Mouse (Mus musculus): Measurements from ENCODE around the gene Itpripl2. TPM values are rescaled to one million over a fixed set of nuclear protein-coding genes. Genes with fewer than 3 reads are reported as not detected.
A peak's percentile ranks its signal among the peaks of the same experiment; 100 is the strongest.

Itpripl2 gene
- polyA plus RNA-seq (2015; fragmentation: Nextera tagmentation; extraction: Ambion mirVana) = 6.1 and 6.7 TPM in 2 replicates

DNA sequence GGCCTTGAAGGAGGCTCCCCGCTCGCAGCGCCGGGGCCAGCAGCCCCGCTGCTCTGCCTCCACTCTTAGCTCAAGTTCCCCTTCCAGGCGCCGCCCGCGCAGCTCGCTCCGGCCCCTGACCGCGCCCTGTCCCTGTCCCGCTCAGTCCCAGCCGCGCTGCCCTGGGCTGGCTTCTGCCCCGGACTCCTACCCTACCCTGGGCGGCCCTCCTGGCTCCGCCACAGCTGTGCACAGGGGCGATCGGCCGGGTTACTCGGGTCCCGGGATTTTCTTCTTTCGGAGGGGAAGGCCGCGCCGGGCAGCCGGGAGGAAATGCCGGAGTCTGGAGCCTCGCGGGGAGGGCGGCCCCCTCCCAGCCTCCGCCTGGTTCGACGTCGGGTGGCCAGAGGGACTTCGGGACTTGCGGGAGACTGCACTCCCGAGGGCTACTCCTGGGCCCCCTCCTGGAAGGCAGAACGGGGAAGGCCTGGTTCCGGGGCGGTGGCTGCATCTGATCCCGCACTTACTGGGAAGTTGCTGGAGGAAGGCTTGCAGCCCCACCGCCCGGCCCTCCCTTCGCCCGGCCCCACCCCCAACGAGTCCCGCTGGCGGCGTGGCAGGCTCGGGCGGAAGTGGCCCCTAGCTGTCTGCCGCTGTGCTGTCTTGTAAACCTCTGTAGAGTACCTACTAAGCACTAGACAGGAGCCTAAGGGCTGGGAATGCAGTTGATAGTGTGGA is at the start of gene Itpripl2:
TSS of gene Itpripl2 (minus strand) at position 545 of the 717 bp plus-strand sequence.
- ATAC-seq (ENCODE audit: low FRiP score, low TSS enrichment) = peak; percentile 72

DNA sequence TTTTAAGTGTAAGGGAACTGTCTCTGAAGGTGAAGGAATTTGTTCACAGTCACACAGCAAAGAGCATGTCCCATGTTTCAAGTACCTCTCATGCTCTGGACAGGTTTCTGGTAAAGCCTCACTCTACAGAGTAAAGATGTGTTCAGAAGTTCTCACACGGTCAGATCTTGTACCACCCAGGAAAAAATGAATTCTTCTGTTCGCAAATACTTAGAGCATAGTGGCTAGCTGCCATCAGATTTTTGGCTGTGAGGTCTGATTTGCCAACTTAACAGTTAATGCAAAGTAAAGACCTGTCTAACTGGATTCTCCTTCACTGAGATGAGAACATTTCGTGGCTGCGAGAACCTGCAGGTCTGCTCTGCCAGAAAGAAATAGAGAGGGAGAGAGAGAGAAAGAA is 43.3 kb upstream of the Itpripl2 start:
- WGBS = 68% methylated on average over 4 of the region's 4 CpGs
- ATAC-seq (ENCODE audit: low FRiP score, low TSS enrichment) = no peak
- H3K4me3 ChIP-seq (ENCODE audit: low read depth, low read length) = no peak overlapping the region
- H3K4me1 ChIP-seq (replicated peaks; ENCODE audit: control insufficient read depth, insufficient read depth) = no peaks in the 10 kb centered on the region
- H3K4me2 ChIP-seq (replicated peaks; ENCODE audit: low read depth) = no peak overlapping the region
- DNase-seq (ENCODE audit: low spot score) = no peak
- no peak overlapping the region for H3K9ac ChIP-seq (ENCODE audit: low read length)
- no peaks in the 10 kb centered on the region for H3K27me3 ChIP-seq (ENCODE audit: control insufficient read depth, insufficient read depth, low read length)
- no peaks in the 10 kb centered on the region for H3K9me3 ChIP-seq (ENCODE audit: control insufficient read depth, low read length)
- TF ChIP-seq EP300 (optimal IDR thresholded peaks at IDR 0.05) (no peak), CTCF (IDR thresholded peaks at IDR 0.05; ENCODE audit: low read depth) (no peak)
- no peaks in the 10 kb centered on the region for H3K36me3 ChIP-seq (ENCODE audit: control insufficient read depth, insufficient read depth, low read length)
- H3K27ac ChIP-seq (replicated peaks) = no peak overlapping the region

More for the DNA sequence above, at the start of gene Itpripl2:
- WGBS = 2% methylated on average over 51 of the region's 55 CpGs
- TF ChIP-seq CTCF (IDR thresholded peaks at IDR 0.05; ENCODE audit: low read depth) (peak; percentile 31; the same call in 1 of the 2 replicates), EP300 (optimal IDR thresholded peaks at IDR 0.05) (no peak)
- peaks cover 8% of the 10 kb centered on the region for H3K4me1 ChIP-seq (replicated peaks; ENCODE audit: control insufficient read depth, insufficient read depth)
- H3K27ac ChIP-seq (replicated peaks) = peak within 1 kb of the TSS; percentile 93
- H3K4me2 ChIP-seq (replicated peaks; ENCODE audit: low read depth) = peak within 1 kb of the TSS; percentile 82
- H3K36me3 ChIP-seq (ENCODE audit: control insufficient read depth, insufficient read depth, low read length) = peaks cover 4% of the 10 kb centered on the region
- H3K4me3 ChIP-seq (ENCODE audit: low read depth, low read length) = peak within 1 kb of the TSS; percentile 78
- H3K9me3 ChIP-seq (ENCODE audit: control insufficient read depth, low read length) = no peaks in the 10 kb centered on the region
- peak; percentile 91 for DNase-seq (ENCODE audit: low spot score)
- no peaks in the 10 kb centered on the region for H3K27me3 ChIP-seq (ENCODE audit: control insufficient read depth, insufficient read depth, low read length)
- peak within 1 kb of the TSS; percentile 96 for H3K9ac ChIP-seq (ENCODE audit: low read length)

DNA sequence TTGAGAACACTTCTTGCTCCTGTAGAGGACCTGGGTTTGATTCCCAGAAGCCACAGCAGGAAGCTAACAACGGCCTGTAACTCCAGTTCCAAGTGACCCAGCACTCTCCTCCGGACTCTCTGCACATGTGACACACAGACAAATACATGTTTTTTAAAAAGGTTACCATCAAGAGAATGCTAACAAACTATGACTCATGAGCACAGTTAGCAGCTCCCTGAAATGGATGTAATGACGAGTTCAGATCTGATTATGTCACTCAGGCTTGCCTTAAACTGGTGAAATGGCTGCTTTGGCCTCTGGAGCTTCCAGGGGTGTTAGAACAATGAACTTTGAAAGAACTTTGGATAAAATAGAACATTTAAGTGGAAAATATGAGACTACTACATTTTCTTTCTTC is 42.6 kb upstream of the Itpripl2 start:
- H3K9ac ChIP-seq (ENCODE audit: low read length) = no peak overlapping the region
- no peak for ATAC-seq (ENCODE audit: low FRiP score, low TSS enrichment)
- DNase-seq (ENCODE audit: low spot score) = no peak
- H3K27me3 ChIP-seq (ENCODE audit: control insufficient read depth, insufficient read depth, low read length) = no peaks in the 10 kb centered on the region
- no peak for TF ChIP-seq EP300 (optimal IDR thresholded peaks at IDR 0.05)
- TF ChIP-seq CTCF (IDR thresholded peaks at IDR 0.05; ENCODE audit: low read depth) = no peak
- WGBS = 70% methylated on average over 3 of the region's 3 CpGs
- no peak overlapping the region for H3K27ac ChIP-seq (replicated peaks)
- no peaks in the 10 kb centered on the region for H3K4me1 ChIP-seq (replicated peaks; ENCODE audit: control insufficient read depth, insufficient read depth)
- H3K4me3 ChIP-seq (ENCODE audit: low read depth, low read length) = no peak overlapping the region
- no peaks in the 10 kb centered on the region for H3K36me3 ChIP-seq (ENCODE audit: control insufficient read depth, insufficient read depth, low read length)
- H3K9me3 ChIP-seq (ENCODE audit: control insufficient read depth, low read length) = no peaks in the 10 kb centered on the region
- no peak overlapping the region for H3K4me2 ChIP-seq (replicated peaks; ENCODE audit: low read depth)

DNA sequence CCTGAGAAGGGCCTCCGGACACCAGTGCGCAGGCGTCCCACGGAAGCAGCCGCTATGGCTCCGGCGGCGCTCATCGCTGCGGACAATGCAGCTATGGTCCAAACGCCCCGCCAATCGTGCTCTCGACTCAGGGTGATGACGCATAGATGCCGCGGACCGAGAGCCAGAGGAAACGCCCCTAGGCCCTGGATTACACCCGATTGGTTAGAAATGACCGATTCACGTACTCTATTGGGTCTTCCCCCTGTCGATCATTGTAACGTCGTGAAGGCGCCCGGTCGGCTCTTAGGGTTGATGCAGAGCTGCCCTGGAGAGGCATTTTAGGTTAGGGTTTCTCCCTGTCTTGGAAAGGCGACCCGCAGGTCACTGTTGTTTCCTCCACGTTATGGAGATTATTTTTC is 41.4 kb upstream of the Itpripl2 start, which contains the start of gene Coq7:
TSS of gene Coq7 (minus strand) at position 179 of the 401 bp plus-strand sequence.
- TF ChIP-seq EP300 (optimal IDR thresholded peaks at IDR 0.05) (peak; percentile 92), CTCF (IDR thresholded peaks at IDR 0.05; ENCODE audit: low read depth) (no peak)
- DNase-seq (ENCODE audit: low spot score) (peak; percentile 95), ATAC-seq (ENCODE audit: low FRiP score, low TSS enrichment) (peak; percentile 97)
- peak within 1 kb of the TSS; percentile 84 for H3K9ac ChIP-seq (ENCODE audit: low read length)
- H3K27me3 ChIP-seq (ENCODE audit: control insufficient read depth, insufficient read depth, low read length) = no peaks in the 10 kb centered on the region
- no peaks in the 10 kb centered on the region for H3K9me3 ChIP-seq (ENCODE audit: control insufficient read depth, low read length)
- no peaks in the 10 kb centered on the region for H3K4me1 ChIP-seq (replicated peaks; ENCODE audit: control insufficient read depth, insufficient read depth)
- H3K4me2 ChIP-seq (replicated peaks; ENCODE audit: low read depth) = peak within 1 kb of the TSS; percentile 60
- WGBS = 1% methylated on average over 31 of the region's 31 CpGs
- H3K4me3 ChIP-seq (ENCODE audit: low read depth, low read length) = peak within 1 kb of the TSS; percentile 76
- no peaks in the 10 kb centered on the region for H3K36me3 ChIP-seq (ENCODE audit: control insufficient read depth, insufficient read depth, low read length)
- H3K27ac ChIP-seq (replicated peaks) = peak within 1 kb of the TSS; percentile 95

DNA sequence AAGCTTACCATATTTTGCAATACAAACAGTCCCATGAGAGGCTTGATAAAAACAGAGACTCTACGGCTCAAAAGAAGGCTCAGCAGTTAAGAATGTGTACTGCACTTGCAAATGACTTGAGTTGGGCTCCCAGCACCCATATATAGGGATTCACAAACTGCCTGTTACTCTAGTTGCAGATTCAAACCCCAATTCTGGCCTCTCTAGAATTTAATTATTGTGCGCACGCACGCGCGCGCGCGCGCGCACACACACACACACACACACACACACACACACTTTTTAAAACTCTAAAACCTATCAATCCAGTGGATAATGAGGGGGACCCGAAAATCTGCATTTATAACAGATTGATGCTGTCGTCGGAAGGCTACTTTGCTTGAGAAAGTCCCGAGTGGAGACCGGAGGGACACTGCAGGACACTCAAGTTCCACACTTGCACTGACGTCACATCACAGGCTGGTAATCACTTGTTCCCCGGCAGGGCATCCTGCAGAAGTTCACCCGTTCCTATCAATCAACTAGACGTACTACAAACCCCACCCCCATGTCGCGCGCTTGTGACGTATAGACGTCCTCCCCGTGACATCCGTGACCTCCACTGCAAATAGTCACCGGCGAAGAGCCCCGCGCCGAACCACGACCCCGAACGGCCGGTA is 40.9 kb upstream of the Itpripl2 start:
- TF ChIP-seq EP300 (optimal IDR thresholded peaks at IDR 0.05) = no peak
- no peak; the same call in 1 of the 2 replicates for TF ChIP-seq CTCF (IDR thresholded peaks at IDR 0.05; ENCODE audit: low read depth)
- peak overlapping the region; percentile 84 for H3K9ac ChIP-seq (ENCODE audit: low read length)
- WGBS = 1% methylated on average over 36 of the region's 36 CpGs
- H3K4me3 ChIP-seq (ENCODE audit: low read depth, low read length) = peak overlapping the region; percentile 76
- peak overlapping the region; percentile 95 for H3K27ac ChIP-seq (replicated peaks)
- no peaks in the 10 kb centered on the region for H3K9me3 ChIP-seq (ENCODE audit: control insufficient read depth, low read length)
- peak overlapping the region; percentile 60 for H3K4me2 ChIP-seq (replicated peaks; ENCODE audit: low read depth)
- ATAC-seq (ENCODE audit: low FRiP score, low TSS enrichment) (peak; percentile 90), DNase-seq (ENCODE audit: low spot score) (peak; percentile 95)
- H3K27me3 ChIP-seq (ENCODE audit: control insufficient read depth, insufficient read depth, low read length) = no peaks in the 10 kb centered on the region
- H3K4me1 ChIP-seq (replicated peaks; ENCODE audit: control insufficient read depth, insufficient read depth) = no peaks in the 10 kb centered on the region
- H3K36me3 ChIP-seq (ENCODE audit: control insufficient read depth, insufficient read depth, low read length) = no peaks in the 10 kb centered on the region
